Mouse (Mus musculus): ENCODE data around the gene Ctbp1. TPM values are rescaled to one million over a fixed set of nuclear protein-coding genes. Genes with fewer than 3 reads are reported as not detected.
A peak's percentile ranks its signal among the peaks of the same experiment; 100 is the strongest.

Gene Ctbp1
- polyA plus RNA-seq, 1 experiment from 2014 or later = 398 TPM

DNA sequence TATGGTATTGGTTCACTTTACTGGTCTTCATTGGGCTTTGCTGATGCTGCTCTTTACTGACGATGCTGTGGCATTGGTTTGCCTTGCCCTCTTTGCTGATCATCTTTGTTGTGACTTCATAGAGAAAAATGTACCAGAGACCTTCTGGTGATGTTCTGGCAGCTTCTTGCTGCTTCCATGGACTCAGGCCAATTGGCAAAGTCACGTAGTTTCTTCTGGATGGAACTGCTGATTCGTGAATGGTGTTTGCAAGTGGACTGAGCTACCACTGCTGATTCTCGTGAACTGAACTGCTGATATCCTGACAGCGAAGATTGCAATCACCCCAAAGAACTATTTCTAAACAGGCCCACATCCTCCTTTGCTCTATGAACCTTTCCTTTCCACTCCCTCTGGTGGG is 20.4 kb downstream of the Ctbp1 start:
- 91% methylated on average over 5 of the region's 5 CpGs for WGBS
- H3K36me3 ChIP-seq (ENCODE audit: control insufficient read depth, insufficient read depth, low read length) = peaks cover 100% of the 10 kb centered on the region
- no peaks in the 10 kb centered on the region for H3K9me3 ChIP-seq (ENCODE audit: control insufficient read depth, low read length)

DNA sequence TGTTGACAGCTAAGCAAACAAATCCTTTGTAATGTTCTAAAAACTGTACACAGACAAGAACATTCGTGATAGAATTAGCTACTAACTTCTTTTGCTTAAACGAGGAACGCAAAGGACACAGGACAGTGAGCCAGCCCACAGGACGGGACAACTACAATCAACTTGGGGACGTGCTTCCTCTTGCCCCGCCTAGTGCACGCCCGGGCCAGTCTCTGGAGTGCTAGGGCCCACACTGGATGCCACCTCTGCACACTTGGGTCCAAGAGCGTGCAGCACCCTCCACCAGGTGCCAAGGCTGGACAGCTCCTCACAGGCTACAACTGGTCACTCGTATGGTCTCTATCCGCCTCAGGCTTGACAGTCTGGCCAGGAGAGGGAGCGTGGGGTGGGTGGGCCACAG is 26.6 kb downstream of the Ctbp1 start:
- no peak for ATAC-seq (ENCODE audit: low FRiP score, low TSS enrichment)
- H3K4me3 ChIP-seq (ENCODE audit: low read length) = no peak overlapping the region
- no peaks in the 10 kb centered on the region for H3K4me1 ChIP-seq (ENCODE audit: control insufficient read depth, insufficient read depth, low read length)
- H3K9ac ChIP-seq (ENCODE audit: low read depth, low read length) = no peak overlapping the region
- H3K27me3 ChIP-seq (ENCODE audit: control insufficient read depth, insufficient read depth, low read length) = no peaks in the 10 kb centered on the region
- no peaks in the 10 kb centered on the region for H3K9me3 ChIP-seq (ENCODE audit: control insufficient read depth, low read length)
- 87% methylated on average over 12 of the region's 12 CpGs for WGBS
- H3K36me3 ChIP-seq (ENCODE audit: control insufficient read depth, insufficient read depth, low read length) = peaks cover 73% of the 10 kb centered on the region
- no peak overlapping the region for H3K4me2 ChIP-seq (replicated peaks; ENCODE audit: low read depth, low read length)
- no peak overlapping the region for H3K27ac ChIP-seq (ENCODE audit: low read depth, low read length)

More for the DNA sequence above, 20.4 kb downstream of the Ctbp1 start:
- no peak overlapping the region for H3K4me2 ChIP-seq (replicated peaks; ENCODE audit: low read depth, low read length)
- no peak overlapping the region for H3K9ac ChIP-seq (ENCODE audit: low read depth, low read length)
- no peaks in the 10 kb centered on the region for H3K27me3 ChIP-seq (ENCODE audit: control insufficient read depth, insufficient read depth, low read length)
- no peak overlapping the region for H3K27ac ChIP-seq (ENCODE audit: low read depth, low read length)
- no peak overlapping the region for H3K4me3 ChIP-seq (ENCODE audit: low read length)
- H3K4me1 ChIP-seq (ENCODE audit: control insufficient read depth, insufficient read depth, low read length) = no peaks in the 10 kb centered on the region
- ATAC-seq (ENCODE audit: low FRiP score, low TSS enrichment) = no peak

DNA sequence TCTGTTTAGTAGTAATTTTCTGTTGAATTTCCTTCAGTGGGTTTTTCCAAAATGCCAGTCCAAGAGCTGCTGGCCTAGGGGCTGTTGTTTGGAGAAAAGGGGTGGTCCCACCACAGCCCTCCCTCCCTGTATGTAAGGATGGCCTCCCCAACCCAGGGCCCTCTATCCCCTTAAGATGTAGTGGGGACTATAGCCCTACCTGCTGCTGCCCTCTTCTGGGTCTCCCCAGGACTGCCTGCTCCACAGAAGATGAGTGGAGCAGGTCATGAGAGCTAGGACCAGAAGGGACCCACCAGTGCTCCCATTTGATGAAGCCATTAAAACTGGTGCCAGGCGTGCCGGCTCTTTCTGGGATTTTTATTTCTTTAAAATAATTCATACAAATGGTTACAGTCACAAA is 27.4 kb downstream of the Ctbp1 start:
- Histone ChIP-seq H3K9me3 (ENCODE audit: control insufficient read depth, low read length) (no peaks in the 10 kb centered on the region), H3K27ac (ENCODE audit: low read depth, low read length) (no peak overlapping the region), H3K27me3 (ENCODE audit: control insufficient read depth, insufficient read depth, low read length) (no peaks in the 10 kb centered on the region), H3K4me1 (ENCODE audit: control insufficient read depth, insufficient read depth, low read length) (no peaks in the 10 kb centered on the region), H3K36me3 (ENCODE audit: control insufficient read depth, insufficient read depth, low read length) (peaks cover 65% of the 10 kb centered on the region), H3K4me3 (ENCODE audit: low read length) (no peak overlapping the region), H3K4me2 (replicated peaks; ENCODE audit: low read depth, low read length) (no peak overlapping the region), H3K9ac (ENCODE audit: low read depth, low read length) (no peak overlapping the region)
- WGBS = 91% methylated on average over 2 of the region's 2 CpGs
- ATAC-seq (ENCODE audit: low FRiP score, low TSS enrichment) = no peak

DNA sequence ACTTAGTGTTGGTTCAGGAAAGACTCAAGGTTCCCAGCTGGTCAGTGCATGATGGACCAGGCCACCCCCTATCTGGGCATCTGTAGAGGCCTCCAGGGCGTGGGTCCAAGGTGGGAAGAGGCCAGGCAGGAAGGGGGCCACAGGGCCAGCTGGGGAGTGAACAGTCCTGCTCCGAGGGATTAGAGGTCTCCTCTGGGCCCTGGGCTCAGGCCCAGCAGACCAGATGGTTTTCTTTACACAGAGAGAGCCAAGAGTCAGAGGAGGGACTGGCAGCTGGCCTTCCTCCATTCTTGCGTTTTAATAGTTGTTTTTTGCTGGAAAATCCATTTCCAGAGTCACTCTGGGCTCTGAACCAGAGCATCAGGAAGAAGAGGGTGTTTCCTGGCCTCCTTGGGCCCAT is 29.1 kb downstream of the Ctbp1 start:
- H3K36me3 ChIP-seq (ENCODE audit: control insufficient read depth, insufficient read depth, low read length) = peaks cover 48% of the 10 kb centered on the region
- 44% methylated on average over 3 of the region's 3 CpGs for WGBS
- ATAC-seq (ENCODE audit: low FRiP score, low TSS enrichment) = peak; percentile 67; the same call in 1 of the 2 replicates

DNA sequence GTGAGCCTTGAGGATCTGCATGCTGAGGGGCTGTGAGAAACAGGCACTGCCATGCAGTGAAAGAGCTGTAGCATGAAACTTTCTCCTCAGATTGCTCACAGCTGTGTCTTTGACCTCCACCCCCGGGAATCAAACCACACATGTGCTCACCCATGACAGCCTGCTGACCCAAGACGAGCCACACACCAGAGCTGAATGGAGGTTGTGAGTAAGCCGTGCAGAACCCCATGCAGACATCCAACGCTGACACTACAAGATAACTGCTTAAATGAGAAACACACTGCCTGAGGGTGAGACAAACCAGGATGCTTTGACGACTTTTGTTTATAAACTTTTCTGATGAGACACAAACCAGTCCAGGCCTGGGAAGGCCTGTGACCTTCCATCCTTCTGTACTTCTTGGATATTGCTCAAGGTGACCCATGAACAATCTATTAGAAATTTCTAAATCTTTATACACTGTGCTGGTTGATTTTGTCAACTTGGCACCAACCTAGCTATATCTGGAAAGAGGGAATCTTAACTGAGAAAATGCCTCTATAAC is 30.3 kb downstream of the Ctbp1 start:
- no peak overlapping the region for H3K4me3 ChIP-seq (ENCODE audit: low read length)
- peaks cover 36% of the 10 kb centered on the region for H3K36me3 ChIP-seq (ENCODE audit: control insufficient read depth, insufficient read depth, low read length)
- no peaks in the 10 kb centered on the region for H3K27me3 ChIP-seq (ENCODE audit: control insufficient read depth, insufficient read depth, low read length)
- no peak overlapping the region for H3K4me2 ChIP-seq (replicated peaks; ENCODE audit: low read depth, low read length)
- no peak overlapping the region for H3K27ac ChIP-seq (ENCODE audit: low read depth, low read length)
- 51% methylated on average over 5 of the region's 5 CpGs for WGBS
- H3K9ac ChIP-seq (ENCODE audit: low read depth, low read length) = no peak overlapping the region
- no peaks in the 10 kb centered on the region for H3K9me3 ChIP-seq (ENCODE audit: control insufficient read depth, low read length)
- H3K4me1 ChIP-seq (ENCODE audit: control insufficient read depth, insufficient read depth, low read length) = no peaks in the 10 kb centered on the region
- ATAC-seq (ENCODE audit: low FRiP score, low TSS enrichment) = 0 out of 2 replicates have a peak, but pooled peaks have one; percentile 18

More for the DNA sequence above, 29.1 kb downstream of the Ctbp1 start:
- Histone ChIP-seq H3K27me3 (ENCODE audit: control insufficient read depth, insufficient read depth, low read length) (no peaks in the 10 kb centered on the region), H3K4me1 (ENCODE audit: control insufficient read depth, insufficient read depth, low read length) (no peaks in the 10 kb centered on the region), H3K9me3 (ENCODE audit: control insufficient read depth, low read length) (no peaks in the 10 kb centered on the region), H3K9ac (ENCODE audit: low read depth, low read length) (no peak overlapping the region), H3K4me3 (ENCODE audit: low read length) (no peak overlapping the region), H3K4me2 (replicated peaks; ENCODE audit: low read depth, low read length) (no peak overlapping the region), H3K27ac (ENCODE audit: low read depth, low read length) (peak overlapping the region; percentile 32; the same call in 1 of the 2 replicates)

DNA sequence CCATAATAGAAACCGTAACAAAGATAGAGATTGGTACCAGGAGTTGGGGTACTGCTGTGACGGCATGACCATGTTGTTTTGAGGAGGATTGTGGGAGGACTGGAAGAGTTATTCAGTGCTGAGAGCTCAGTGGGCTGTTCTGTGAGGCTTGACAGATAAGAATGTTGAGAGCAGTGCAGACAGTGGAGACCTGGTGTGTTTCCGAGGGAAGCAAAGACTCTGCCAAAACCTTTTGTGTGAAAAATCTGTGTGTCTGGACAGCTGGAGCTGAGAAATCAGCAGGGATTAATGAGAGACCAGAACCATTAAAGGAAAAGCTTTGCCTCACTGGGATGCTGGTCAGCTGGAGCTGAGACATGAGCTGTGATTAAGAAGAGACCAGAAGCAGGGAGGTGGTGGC is 34.9 kb downstream of the Ctbp1 start:
- ATAC-seq (ENCODE audit: low FRiP score, low TSS enrichment) = no peak
- WGBS = 62% methylated on average over 3 of the region's 3 CpGs

DNA sequence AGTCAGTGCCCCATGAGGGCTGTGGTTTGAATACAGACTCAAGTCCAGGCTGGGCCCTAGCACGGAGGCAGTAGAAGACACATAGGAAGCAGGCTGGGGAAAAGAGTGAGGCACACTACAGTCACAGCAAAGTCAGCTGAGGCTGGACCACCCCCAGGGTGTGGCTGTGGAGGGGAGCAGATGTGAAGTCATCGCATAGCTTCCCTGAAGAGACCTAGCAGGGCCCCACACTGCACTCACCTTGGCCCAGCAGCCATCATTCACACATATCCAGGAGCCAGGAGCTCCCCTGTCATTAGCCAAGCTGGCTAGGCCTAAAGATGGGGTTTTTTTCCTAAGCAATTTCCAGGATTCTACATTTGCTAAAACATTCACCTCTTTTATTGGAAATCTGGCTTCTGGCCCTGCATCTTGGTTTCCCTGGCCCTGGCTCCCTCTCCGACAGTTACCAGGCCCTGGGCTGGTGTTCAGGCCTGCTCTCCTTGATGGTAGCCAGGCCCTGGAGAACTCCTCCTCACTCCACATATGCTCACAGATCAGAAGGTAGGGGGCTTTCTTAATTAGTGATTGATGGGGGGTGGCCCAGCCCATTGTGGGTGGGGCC is 35.6 kb downstream of the Ctbp1 start:
- no peak overlapping the region for H3K4me2 ChIP-seq (replicated peaks; ENCODE audit: low read depth, low read length)
- no peaks in the 10 kb centered on the region for H3K9me3 ChIP-seq (ENCODE audit: control insufficient read depth, low read length)
- ATAC-seq (ENCODE audit: low FRiP score, low TSS enrichment) = no peak
- H3K4me1 ChIP-seq (ENCODE audit: control insufficient read depth, insufficient read depth, low read length) = peaks cover 10% of the 10 kb centered on the region; the same call in 1 of the 2 replicates
- H3K27ac ChIP-seq (ENCODE audit: low read depth, low read length) = 0 out of 2 replicates have a peak overlapping the region, but pooled peaks have one; percentile 17
- H3K4me3 ChIP-seq (ENCODE audit: low read length) = no peak overlapping the region
- H3K9ac ChIP-seq (ENCODE audit: low read depth, low read length) = no peak overlapping the region
- WGBS = 84% methylated on average over 3 of the region's 3 CpGs
- H3K27me3 ChIP-seq (ENCODE audit: control insufficient read depth, insufficient read depth, low read length) = no peaks in the 10 kb centered on the region
- H3K36me3 ChIP-seq (ENCODE audit: control insufficient read depth, insufficient read depth, low read length) = no peaks in the 10 kb centered on the region

More for the DNA sequence above, 34.9 kb downstream of the Ctbp1 start:
- Histone ChIP-seq H3K9me3 (ENCODE audit: control insufficient read depth, low read length) (no peaks in the 10 kb centered on the region), H3K4me3 (ENCODE audit: low read length) (no peak overlapping the region), H3K9ac (ENCODE audit: low read depth, low read length) (no peak overlapping the region), H3K27me3 (ENCODE audit: control insufficient read depth, insufficient read depth, low read length) (no peaks in the 10 kb centered on the region), H3K36me3 (ENCODE audit: control insufficient read depth, insufficient read depth, low read length) (no peaks in the 10 kb centered on the region), H3K27ac (ENCODE audit: low read depth, low read length) (no peak overlapping the region), H3K4me2 (replicated peaks; ENCODE audit: low read depth, low read length) (no peak overlapping the region), H3K4me1 (ENCODE audit: control insufficient read depth, insufficient read depth, low read length) (0 out of 2 replicates have a peak, but pooled peaks cover 8% of the 10 kb centered on the region)

DNA sequence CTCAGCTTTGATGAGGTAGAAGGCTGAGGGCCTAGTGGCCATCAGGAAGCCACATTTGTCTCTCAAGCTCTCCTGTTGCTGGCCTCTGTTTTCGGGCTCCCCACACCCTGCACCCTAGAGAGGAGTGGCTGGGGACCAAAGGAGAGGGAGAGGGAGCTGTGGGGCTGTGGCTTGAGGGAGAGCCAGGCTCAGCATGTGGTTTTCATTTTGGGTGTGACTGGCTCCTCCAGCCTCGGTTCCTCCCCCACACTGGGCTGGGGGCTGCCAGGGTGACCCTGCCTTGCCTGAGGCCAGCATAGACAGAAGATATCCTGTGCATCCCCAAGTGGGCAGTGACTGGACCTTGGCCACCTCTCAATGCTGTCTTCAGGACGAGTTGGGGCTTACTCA is 36.5 kb downstream of the Ctbp1 start:
- H3K36me3 ChIP-seq (ENCODE audit: control insufficient read depth, insufficient read depth, low read length) = no peaks in the 10 kb centered on the region

DNA sequence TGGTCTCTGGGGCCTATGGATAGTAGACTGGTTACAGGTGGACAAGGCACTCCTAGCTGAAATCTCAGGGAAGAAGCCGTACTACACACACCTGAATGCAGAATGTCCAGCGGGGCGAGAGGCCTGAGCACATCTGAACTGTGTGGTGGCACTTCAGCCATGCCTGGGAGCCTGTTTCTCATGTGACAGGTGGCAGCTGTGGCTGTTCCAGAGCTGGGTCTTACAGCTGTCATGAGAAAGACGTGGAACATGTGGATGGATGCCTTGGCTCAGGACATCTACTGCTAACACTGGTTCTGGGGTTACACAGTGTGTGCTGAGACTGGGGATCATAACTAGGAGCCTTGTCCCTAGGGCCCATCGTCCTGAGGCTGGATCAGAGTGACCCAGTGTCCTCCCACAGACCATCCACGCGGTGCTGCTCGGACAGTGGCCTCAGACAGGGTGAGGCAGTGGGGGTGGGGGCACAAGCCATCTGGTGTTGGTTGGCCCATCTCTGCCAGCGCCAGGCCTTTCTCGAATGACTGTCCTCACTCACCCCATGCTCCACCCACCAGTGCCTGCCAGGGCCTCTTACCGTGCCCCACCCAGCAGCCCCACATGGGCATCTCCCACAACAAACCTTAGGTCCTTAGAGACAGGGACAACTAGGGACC is 37.1 kb downstream of the Ctbp1 start:
- H3K27me3 ChIP-seq (ENCODE audit: control insufficient read depth, insufficient read depth, low read length) = no peaks in the 10 kb centered on the region
- peaks cover 13% of the 10 kb centered on the region; the same call in 1 of the 2 replicates for H3K4me1 ChIP-seq (ENCODE audit: control insufficient read depth, insufficient read depth, low read length)
- H3K27ac ChIP-seq (ENCODE audit: low read depth, low read length) = no peak overlapping the region
- no peak overlapping the region for H3K9ac ChIP-seq (ENCODE audit: low read depth, low read length)
- no peak overlapping the region for H3K4me3 ChIP-seq (ENCODE audit: low read length)
- 68% methylated on average over 11 of the region's 11 CpGs for WGBS
- no peak overlapping the region for H3K4me2 ChIP-seq (replicated peaks; ENCODE audit: low read depth, low read length)
- no peaks in the 10 kb centered on the region for H3K9me3 ChIP-seq (ENCODE audit: control insufficient read depth, low read length)
- ATAC-seq (ENCODE audit: low FRiP score, low TSS enrichment) = no peak
- H3K36me3 ChIP-seq (ENCODE audit: control insufficient read depth, insufficient read depth, low read length) = no peaks in the 10 kb centered on the region

More for the DNA sequence above, 36.5 kb downstream of the Ctbp1 start:
- no peak overlapping the region for H3K9ac ChIP-seq (ENCODE audit: low read depth, low read length)
- 55% methylated on average over 3 of the region's 3 CpGs for WGBS
- no peak overlapping the region for H3K4me2 ChIP-seq (replicated peaks; ENCODE audit: low read depth, low read length)
- H3K27me3 ChIP-seq (ENCODE audit: control insufficient read depth, insufficient read depth, low read length) = no peaks in the 10 kb centered on the region
- H3K4me1 ChIP-seq (ENCODE audit: control insufficient read depth, insufficient read depth, low read length) = peaks cover 13% of the 10 kb centered on the region; the same call in 1 of the 2 replicates
- no peak for ATAC-seq (ENCODE audit: low FRiP score, low TSS enrichment)
- H3K27ac ChIP-seq (ENCODE audit: low read depth, low read length) = no peak overlapping the region
- no peaks in the 10 kb centered on the region for H3K9me3 ChIP-seq (ENCODE audit: control insufficient read depth, low read length)
- no peak overlapping the region for H3K4me3 ChIP-seq (ENCODE audit: low read length)
